Mouse (Mus musculus) heart, embryonic 11.5 days (tissue): Measurements from ENCODE around the gene Slc23a2. TPM values are rescaled to one million over a fixed set of nuclear protein-coding genes. Genes with fewer than 3 reads are reported as not detected.

ENCODE experiments used
- ATAC-seq: fragments of 200-750 bp; cut with Nextera tagmentation; replicated peaks from 2 replicates; pipeline ENCODE4 v1.8.0; 2017; ENCODE audit warnings: moderate library complexity; ENCODE audit not compliant: insufficient number of reproducible peaks, low FRiP score, low TSS enrichment
- H3K27ac ChIP-seq: fragments of 300-500 bp; sonication (generic); 2 replicates; pipeline ENCODE4 v1.5.1; 2014; ENCODE audit warnings: mild to moderate bottlenecking, low read depth, low read length
- H3K27me3 ChIP-seq: fragments of 300-500 bp; sonication (generic); 2 replicates; pipeline ENCODE4 v1.6.1; 2014; ENCODE audit warnings: mild to moderate bottlenecking, low read length, mixed read lengths; ENCODE audit not compliant: control insufficient read depth, insufficient read depth
- H3K36me3 ChIP-seq: fragments of 300-500 bp; sonication (generic); 2 replicates; pipeline ENCODE4 v1.6.1; 2014; ENCODE audit warnings: mild to moderate bottlenecking, low read length, moderate library complexity, mixed read lengths; ENCODE audit not compliant: control insufficient read depth, insufficient read depth
- H3K4me1 ChIP-seq: fragments of 300-500 bp; sonication (generic); 2 replicates; pipeline ENCODE4 v1.6.1; 2014; ENCODE audit warnings: low read length; ENCODE audit not compliant: control insufficient read depth, insufficient read depth
- H3K4me2 ChIP-seq: fragments of 300-500 bp; sonication (generic); 2 replicates; pipeline ENCODE4 v1.6.1; 2014; ENCODE audit warnings: mild to moderate bottlenecking, moderate library complexity
- H3K4me3 ChIP-seq: fragments of 300-500 bp; sonication (generic); 2 replicates; pipeline ENCODE4 v1.5.1; 2014; ENCODE audit warnings: low read depth, low read length
- H3K9ac ChIP-seq: fragments of 300-500 bp; sonication (generic); 2 replicates; pipeline ENCODE4 v1.6.1; 2014; ENCODE audit warnings: mild to moderate bottlenecking, low read depth, low read length, moderate library complexity
- H3K9me3 ChIP-seq: fragments of 300-500 bp; sonication (generic); replicated peaks from 2 replicates; pipeline ENCODE4 v1.6.1; 2016; ENCODE audit warnings: low read length; ENCODE audit not compliant: control insufficient read depth
- WGBS: fragments of 180-500 bp; shearing (Covaris S2); extraction: QIAGEN DNeasy Blood & Tissue Kit; methylation state at CpG from one replicate; pipeline ENCODE4 v1.1.7; 2014; ENCODE audit not compliant: insufficient replicate concordance; 5-methylcytosine and 5-hydroxymethylcytosine counted together
- polyA plus RNA-seq: library from polyadenylated mRNA; unstranded; fragments of >200 nt; fragmentation: Nextera tagmentation; extraction: Ambion mirVana; gene quantifications from 2 replicates; pipeline ENCODE4 v1.2.1, GENCODE M21; 2014

Gene Slc23a2
- polyA plus RNA-seq, 1 experiment from 2014 or later = 8.7 TPM

- H3K27me3 ChIP-seq = no peaks in the 10 kb centered on the region
- 58% methylated on average over 8 of the region's 8 CpGs for WGBS
- no peak overlapping the region for H3K4me2 ChIP-seq
- H3K9me3 ChIP-seq = no peaks in the 10 kb centered on the region
- no peaks in the 10 kb centered on the region for H3K4me1 ChIP-seq
- no peak for ATAC-seq
- no peaks in the 10 kb centered on the region for H3K36me3 ChIP-seq
- no peak overlapping the region for H3K4me3 ChIP-seq
- no peak overlapping the region for H3K27ac ChIP-seq
- H3K9ac ChIP-seq = no peak overlapping the region
Observed at GRCm38 (mm10) chr2:132171939-132172338, 27.0 kb upstream of the Slc23a2 start.

DNA sequence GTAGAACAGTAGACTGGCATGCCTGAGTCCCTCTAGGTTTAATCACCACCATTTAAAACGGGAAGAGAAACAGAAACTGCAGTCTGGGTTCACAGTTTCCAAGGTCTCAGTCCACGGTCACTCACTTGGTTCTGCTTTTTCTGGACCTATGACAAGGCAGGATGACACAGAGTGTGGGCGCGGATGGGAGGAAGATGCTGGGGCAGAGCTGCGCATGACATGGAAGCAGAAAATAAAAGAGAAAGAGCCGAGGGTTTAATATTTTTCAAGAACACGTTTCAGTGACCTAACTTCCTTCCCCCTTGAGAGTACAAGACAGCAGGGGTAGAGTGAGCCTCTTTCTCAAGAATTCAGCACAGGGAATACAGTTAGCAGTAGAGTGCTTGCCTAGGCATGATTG is 24.2 kb upstream of the Slc23a2 start:
- WGBS = 78% methylated on average over 7 of the region's 7 CpGs

DNA sequence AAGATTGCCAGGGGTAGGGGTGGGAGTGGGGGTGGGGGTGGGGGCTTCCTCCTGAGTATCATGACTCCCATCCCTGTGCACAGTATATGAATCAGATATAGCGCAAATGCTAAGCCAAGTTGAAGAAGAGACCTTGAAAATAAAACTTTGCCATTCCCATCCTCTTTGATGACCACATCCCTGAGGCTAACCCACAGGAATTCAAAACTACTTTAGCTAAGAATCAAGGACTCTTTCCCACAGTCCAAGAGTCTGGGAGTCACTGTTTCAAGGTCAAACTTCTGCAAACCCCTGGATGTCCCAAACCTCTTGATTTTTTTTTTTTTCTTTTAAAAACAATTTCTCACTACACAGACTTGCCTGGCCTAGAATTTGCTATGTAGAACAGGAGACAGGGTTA is 18.7 kb upstream of the Slc23a2 start:
- H3K27ac ChIP-seq = no peak overlapping the region
- WGBS = 82% methylated on average over 1 of the region's 1 CpGs
- no peak for ATAC-seq
- no peaks in the 10 kb centered on the region for H3K9me3 ChIP-seq
- H3K36me3 ChIP-seq = no peaks in the 10 kb centered on the region
- H3K4me1 ChIP-seq = no peaks in the 10 kb centered on the region
- no peaks in the 10 kb centered on the region for H3K27me3 ChIP-seq
- H3K4me3 ChIP-seq = no peak overlapping the region
- H3K9ac ChIP-seq = no peak overlapping the region
- H3K4me2 ChIP-seq = no peak overlapping the region

More for the DNA sequence above, 24.2 kb upstream of the Slc23a2 start:
- no peak for ATAC-seq
- Histone ChIP-seq H3K27me3 (no peaks in the 10 kb centered on the region), H3K4me3 (no peak overlapping the region), H3K9me3 (no peaks in the 10 kb centered on the region), H3K4me2 (no peak overlapping the region), H3K27ac (no peak overlapping the region), H3K36me3 (no peaks in the 10 kb centered on the region), H3K4me1 (no peaks in the 10 kb centered on the region), H3K9ac (no peak overlapping the region)

- H3K4me1 ChIP-seq = no peaks in the 10 kb centered on the region
- H3K9me3 ChIP-seq = no peaks in the 10 kb centered on the region
- 55% methylated on average over 4 of the region's 4 CpGs for whole genome bisulfite sequencing
- H3K4me2 ChIP-seq = no peak overlapping the region
- no peak overlapping the region for H3K27ac ChIP-seq
- H3K27me3 ChIP-seq = no peaks in the 10 kb centered on the region
- no peak overlapping the region for H3K9ac ChIP-seq
- no peaks in the 10 kb centered on the region for H3K36me3 ChIP-seq
- ATAC-seq = no peak
- H3K4me3 ChIP-seq = no peak overlapping the region
Observed at GRCm38 (mm10) chr2:132157482-132157881, 12.6 kb upstream of the Slc23a2 start.

DNA sequence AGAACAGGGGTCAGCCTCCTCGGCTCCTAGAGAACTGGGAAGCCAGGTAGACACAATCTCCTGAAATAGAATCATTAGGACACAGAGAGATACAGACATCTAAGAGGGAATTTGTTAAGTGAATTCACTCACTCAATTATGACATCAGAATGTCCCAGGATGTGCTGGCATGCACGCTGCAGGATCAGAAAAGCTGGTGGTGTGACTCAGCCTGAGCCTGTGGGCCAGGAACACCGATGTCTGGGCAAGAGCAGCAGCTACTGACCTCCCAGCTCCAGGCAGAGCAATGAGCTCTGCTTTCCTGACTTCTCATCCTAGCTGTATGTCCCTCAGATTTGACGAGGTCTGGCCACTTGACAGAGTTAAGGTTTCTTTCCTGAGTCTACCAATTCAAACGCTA is 7.8 kb upstream of the Slc23a2 start:
- H3K4me1 ChIP-seq = no peaks in the 10 kb centered on the region
- H3K27me3 ChIP-seq = 0 out of 2 replicates have a peak, but pooled peaks cover 4% of the 10 kb centered on the region
- no peak overlapping the region for H3K4me3 ChIP-seq
- H3K36me3 ChIP-seq = no peaks in the 10 kb centered on the region
- ATAC-seq = no peak
- H3K9ac ChIP-seq = 0 out of 2 replicates have a peak overlapping the region, but pooled peaks have one; percentile 22
- no peak overlapping the region for H3K27ac ChIP-seq
- H3K4me2 ChIP-seq = no peak overlapping the region
- H3K9me3 ChIP-seq = no peaks in the 10 kb centered on the region
- WGBS = 40% methylated on average over 5 of the region's 5 CpGs

DNA sequence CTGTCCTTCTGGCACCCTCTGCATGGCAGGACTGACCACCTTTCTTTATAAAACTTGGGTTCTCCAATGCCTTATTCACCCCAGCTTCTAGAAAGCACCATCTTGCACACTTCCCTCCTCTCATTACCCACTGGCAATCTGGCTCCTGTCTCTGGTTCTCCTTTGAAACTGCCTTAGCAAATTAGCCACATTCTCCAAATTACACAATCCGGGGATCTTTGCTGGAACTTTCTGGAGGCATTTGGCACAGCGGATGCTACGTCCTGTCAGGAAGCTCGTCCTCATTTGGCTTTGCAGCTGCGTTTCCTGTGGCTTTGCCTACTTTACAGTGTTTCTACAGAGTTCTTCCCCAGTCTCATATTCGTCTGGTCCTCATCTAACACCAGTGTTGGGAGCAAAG is 6.7 kb upstream of the Slc23a2 start:
- Histone ChIP-seq H3K27ac (no peak overlapping the region), H3K27me3 (0 out of 2 replicates have a peak, but pooled peaks cover 4% of the 10 kb centered on the region), H3K9ac (no peak overlapping the region), H3K36me3 (no peaks in the 10 kb centered on the region), H3K4me1 (no peaks in the 10 kb centered on the region), H3K4me2 (no peak overlapping the region), H3K9me3 (no peaks in the 10 kb centered on the region), H3K4me3 (no peak overlapping the region)
- 66% methylated on average over 6 of the region's 6 CpGs for WGBS
- ATAC-seq = no peak

DNA sequence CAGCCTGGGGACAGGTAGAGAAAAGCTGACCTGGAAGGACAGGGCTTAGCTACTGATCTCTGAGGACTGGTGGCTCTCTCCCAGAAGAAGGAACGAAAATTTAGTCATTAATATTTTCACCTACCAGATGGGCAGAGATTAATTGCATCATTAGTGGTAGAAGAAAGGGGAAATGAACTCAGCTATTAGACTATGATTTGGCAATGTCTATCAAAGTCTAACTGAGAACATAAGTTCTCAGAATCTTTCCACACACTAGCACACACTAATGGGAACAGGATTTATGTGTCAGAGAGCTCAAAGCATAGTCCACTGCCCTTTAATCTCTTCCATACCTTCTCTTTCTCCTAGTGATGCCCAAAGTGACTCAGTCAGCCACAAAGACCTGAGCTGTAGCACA is 6.0 kb upstream of the Slc23a2 start:
- Histone ChIP-seq H3K9ac (no peak overlapping the region), H3K27ac (no peak overlapping the region), H3K36me3 (no peaks in the 10 kb centered on the region), H3K9me3 (no peaks in the 10 kb centered on the region), H3K27me3 (0 out of 2 replicates have a peak, but pooled peaks cover 4% of the 10 kb centered on the region), H3K4me2 (no peak overlapping the region), H3K4me3 (no peak overlapping the region), H3K4me1 (0 out of 2 replicates have a peak, but pooled peaks cover 2% of the 10 kb centered on the region)
- ATAC-seq = no peak
- WGBS = 67% methylated on average over 1 of the region's 1 CpGs

DNA sequence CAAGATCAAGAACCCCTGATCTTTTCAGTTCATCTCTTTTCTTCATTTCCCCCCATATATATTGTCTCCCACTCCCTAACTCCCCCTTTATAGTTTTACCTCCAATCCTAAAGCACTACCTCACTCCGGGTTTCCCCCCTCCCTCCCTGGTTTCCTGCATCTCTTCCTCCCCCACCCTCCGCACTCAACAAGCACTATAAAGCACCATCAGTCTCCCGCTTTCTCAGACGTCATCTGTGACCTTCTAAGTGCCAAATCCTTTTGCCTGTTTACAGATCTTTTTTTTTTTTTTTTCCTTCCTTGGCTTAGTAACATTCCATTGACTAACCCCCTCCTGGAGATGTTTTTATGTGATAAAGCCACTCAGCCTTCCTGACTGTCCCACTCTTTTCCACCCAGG is 1.6 kb upstream of the Slc23a2 start:
- Histone ChIP-seq H3K4me2 (peak overlapping the region; percentile 99; the same call in 1 of the 2 replicates), H3K9me3 (no peaks in the 10 kb centered on the region), H3K36me3 (no peaks in the 10 kb centered on the region), H3K4me1 (peaks cover 8% of the 10 kb centered on the region; the same call in 1 of the 2 replicates), H3K27me3 (0 out of 2 replicates have a peak, but pooled peaks cover 6% of the 10 kb centered on the region), H3K27ac (peak overlapping the region; percentile 55; the same call in 1 of the 2 replicates), H3K9ac (no peak overlapping the region), H3K4me3 (no peak overlapping the region)
- ATAC-seq = no peak
- 35% methylated on average over 4 of the region's 4 CpGs for WGBS
